Mouse (Mus musculus) monocyte, adult 5-6 weeks (primary cell): ENCODE data around the gene Casp2. TPM values are rescaled to one million over a fixed set of nuclear protein-coding genes. Genes with fewer than 3 reads are reported as not detected.

ENCODE experiments used
- ATAC-seq: fragments of 153-309, 156-312 bp; replicated peaks from 2 replicates; pipeline ENCODE4 v1.8.0; 2017; ENCODE audit warnings: mild to moderate bottlenecking; ENCODE audit not compliant: low TSS enrichment, insufficient number of reproducible peaks, severe bottlenecking, poor library complexity, low FRiP score
- total RNA-seq: library from RNA; stranded (forward); fragments of 200-1000, 200-491, 200-594 nt; gene quantifications from 3 replicates; pipeline ENCODE4 v1.2.3, GENCODE M21; 2017

The Casp2 gene
- total RNA-seq, 1 experiment from 2014 or later = 60.1 TPM

DNA sequence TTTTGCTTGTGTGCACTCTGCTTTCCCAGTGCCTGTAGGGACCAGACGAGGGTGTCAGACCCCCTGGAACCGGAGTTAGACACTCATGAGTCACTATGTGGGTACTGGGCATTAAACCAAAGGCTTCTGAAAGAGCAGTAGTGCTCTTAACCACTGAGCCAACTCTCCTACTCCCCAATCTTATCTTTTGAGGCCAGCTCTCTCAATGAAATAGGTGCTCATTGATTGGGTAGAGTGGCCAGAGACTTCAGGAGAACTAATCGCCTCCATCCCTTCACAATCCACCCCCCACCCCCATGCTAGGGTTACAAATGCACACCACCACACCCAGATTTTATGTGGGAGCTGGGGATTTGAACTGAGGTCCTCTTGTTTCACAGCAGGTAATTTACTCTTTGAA is 64.0 kb downstream of the Casp2 start:
- ATAC-seq = no peak

DNA sequence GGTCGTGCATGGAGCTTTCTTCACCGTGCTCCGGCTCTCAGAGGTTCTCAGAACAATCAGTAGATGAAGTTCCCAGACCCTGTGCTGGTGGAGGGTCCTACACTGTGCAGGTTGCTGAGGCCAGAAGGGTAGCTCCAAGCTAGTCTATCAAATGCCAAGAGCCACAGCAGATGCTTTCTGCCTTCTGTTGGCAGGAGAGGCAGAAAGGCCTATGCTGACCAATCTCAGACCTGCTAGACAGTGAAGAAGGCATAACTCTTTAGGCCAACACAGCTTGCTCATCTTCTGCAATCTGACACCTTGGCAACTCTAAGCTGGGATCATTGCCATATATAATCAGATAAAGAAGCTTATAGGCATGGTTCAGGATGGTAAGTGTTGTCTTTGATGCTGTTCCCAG is 65.4 kb downstream of the Casp2 start:
- ATAC-seq = no peak

DNA sequence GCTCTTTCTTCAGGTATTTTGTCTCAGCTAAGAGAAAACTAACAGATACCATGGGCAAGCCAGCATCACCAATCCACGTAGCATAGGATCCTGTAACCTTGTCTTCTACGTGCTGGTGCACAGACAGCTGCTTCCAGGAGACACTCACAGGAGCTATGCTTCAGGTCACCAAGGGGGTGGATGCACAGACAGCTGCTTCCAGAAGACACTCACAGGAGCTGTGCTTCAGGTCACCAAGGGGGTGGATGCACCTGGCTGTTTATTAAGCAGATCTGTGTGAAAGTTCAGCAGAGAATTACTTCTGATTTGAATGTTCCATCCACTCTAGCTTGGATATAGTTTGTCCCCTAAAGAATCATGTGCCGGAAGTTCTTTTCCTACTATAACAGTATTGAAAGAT is 66.2 kb downstream of the Casp2 start:
- ATAC-seq = no peak

Other genes starting within 250 kb of the Casp2 start
- not detected in 3 replicates for gene Sva, start 226.6 kb upstream of the Casp2 start, total RNA-seq
- not detected in 3 replicates for gene Tas2r139, start 124.0 kb upstream of the Casp2 start, total RNA-seq
- gene Tas2r144, start 49.7 kb upstream of the Casp2 start, total RNA-seq = not detected in 3 replicates
- 5.0 to 6.2 TPM (median 6.1 TPM) in 3 replicates for gene Gstk1, start 19.1 kb upstream of the Casp2 start, total RNA-seq
- not detected in 3 replicates for gene Tmem139, start 3.0 kb upstream of the Casp2 start, total RNA-seq
- gene Clcn1, start 21.7 kb downstream of the Casp2 start, total RNA-seq = not detected in 3 replicates
- 0.10 to 0.32 TPM in 2 of 3 replicates, not detected in the other for gene Fam131b, start 59.7 kb downstream of the Casp2 start, total RNA-seq
- gene Zyx, start 84.6 kb downstream of the Casp2 start, total RNA-seq = 102 to 184 TPM (median 117 TPM) in 3 replicates
- 0.29 to 0.43 TPM in 2 of 3 replicates, not detected in the other for gene Epha1, start 108.3 kb downstream of the Casp2 start, total RNA-seq
- gene Tas2r143, start 135.3 kb downstream of the Casp2 start, total RNA-seq = 2.9 to 4.2 TPM in 2 of 3 replicates, not detected in the other
- 1.6 TPM in 1 of 3 replicates, not detected in the others for gene Tas2r135, start 140.4 kb downstream of the Casp2 start, total RNA-seq
- 1.1 TPM in 1 of 3 replicates, not detected in the others for gene Tas2r126, start 169.6 kb downstream of the Casp2 start, total RNA-seq
- not detected in 3 replicates for gene Olfr458, start 200.2 kb downstream of the Casp2 start, total RNA-seq
- 0.19 TPM in 1 of 3 replicates, not detected in the others for gene Olfr457, start 211.3 kb downstream of the Casp2 start, total RNA-seq
- gene Olfr456, start 222.2 kb downstream of the Casp2 start, total RNA-seq = not detected in 3 replicates